Mouse (Mus musculus): Measurements from ENCODE around the gene Dop1a. TPM values are rescaled to one million over a fixed set of nuclear protein-coding genes. Genes with fewer than 3 reads are reported as not detected.

The Dop1a gene
- polyA plus RNA-seq, 1 experiment from 2014 or later: 71.6 TPM

GRCm38 (mm10) chr9:86570261-86570890, 103.4 kb downstream of the Dop1a start:
- Histone ChIP-seq H3K4me2 (ENCODE audit: low read depth, low read length) (peak overlapping the region; percentile 98; the same call in 1 of the 2 replicates), H3K36me3 (ENCODE audit: control insufficient read depth, insufficient read depth, low read length) (peaks cover 13% of the 10 kb centered on the region), H3K4me1 (ENCODE audit: control insufficient read depth, insufficient read depth, low read length) (peaks cover 8% of the 10 kb centered on the region), H3K9me3 (ENCODE audit: control insufficient read depth, low read length) (no peaks in the 10 kb centered on the region), H3K27ac (ENCODE audit: low read depth, low read length) (no peak overlapping the region), H3K4me3 (ENCODE audit: low read depth, low read length) (peak overlapping the region; percentile 60; the same call in 1 of the 2 replicates), H3K27me3 (ENCODE audit: control insufficient read depth, insufficient read depth, low read length) (no peaks in the 10 kb centered on the region), H3K9ac (replicated peaks; ENCODE audit: low read depth, low read length) (peak overlapping the region; percentile 25; the same call in 1 of the 2 replicates)
- no peak for ATAC-seq (ENCODE audit: low read depth)
- 75% methylated on average over 10 of the region's 10 CpGs for WGBS

- H3K9ac ChIP-seq (replicated peaks; ENCODE audit: low read depth, low read length): peak overlapping the region; percentile 63; the same call in 1 of the 2 replicates
- peaks cover 9% of the 10 kb centered on the region; the same call in 1 of the 2 replicates for H3K36me3 ChIP-seq (ENCODE audit: control insufficient read depth, insufficient read depth, low read length)
- WGBS: 17% methylated on average over 8 of the region's 8 CpGs
- ATAC-seq (ENCODE audit: low read depth): no peak
- peak overlapping the region; percentile 60 for H3K4me3 ChIP-seq (ENCODE audit: low read depth, low read length)
- peak overlapping the region; percentile 98 for H3K4me2 ChIP-seq (ENCODE audit: low read depth, low read length)
- no peaks in the 10 kb centered on the region for H3K27me3 ChIP-seq (ENCODE audit: control insufficient read depth, insufficient read depth, low read length)
- H3K27ac ChIP-seq (ENCODE audit: low read depth, low read length): no peak overlapping the region
- H3K4me1 ChIP-seq (ENCODE audit: control insufficient read depth, insufficient read depth, low read length): peaks cover 8% of the 10 kb centered on the region
- no peaks in the 10 kb centered on the region for H3K9me3 ChIP-seq (ENCODE audit: control insufficient read depth, low read length)
These were observed 104.0 kb downstream of the Dop1a start for GRCm38 (mm10) chr9:86570946-86571345.

- H3K9ac ChIP-seq (replicated peaks; ENCODE audit: low read depth, low read length): peak within 1 kb of the TSS; percentile 63
- 0 out of 2 replicates have a peak within 1 kb of the TSS, but pooled peaks have one; percentile 34 for H3K27ac ChIP-seq (ENCODE audit: low read depth, low read length)
- no peaks in the 10 kb centered on the region for H3K9me3 ChIP-seq (ENCODE audit: control insufficient read depth, low read length)
- peak; percentile 98 for ATAC-seq (ENCODE audit: low read depth)
- H3K4me2 ChIP-seq (ENCODE audit: low read depth, low read length): peak within 1 kb of the TSS; percentile 98
- peak within 1 kb of the TSS; percentile 60 for H3K4me3 ChIP-seq (ENCODE audit: low read depth, low read length)
- under 1% methylated on average over 59 of the region's 59 CpGs for WGBS
- H3K36me3 ChIP-seq (ENCODE audit: control insufficient read depth, insufficient read depth, low read length): peaks cover 6% of the 10 kb centered on the region; the same call in 1 of the 2 replicates
- H3K4me1 ChIP-seq (ENCODE audit: control insufficient read depth, insufficient read depth, low read length): peaks cover 8% of the 10 kb centered on the region
- no peaks in the 10 kb centered on the region for H3K27me3 ChIP-seq (ENCODE audit: control insufficient read depth, insufficient read depth, low read length)
These were observed 104.7 kb downstream of the Dop1a start, which contains the start of the genes Pgm3 and Rwdd2a for GRCm38 (mm10) chr9:86571540-86572135. Pgm3 (minus strand) TSS chr9:86571842. Rwdd2a (plus strand) TSS chr9:86571991.

- Histone ChIP-seq H3K27me3 (ENCODE audit: control insufficient read depth, insufficient read depth, low read length) (no peaks in the 10 kb centered on the region), H3K9ac (replicated peaks; ENCODE audit: low read depth, low read length) (peak overlapping the region; percentile 63), H3K36me3 (ENCODE audit: control insufficient read depth, insufficient read depth, low read length) (peaks cover 6% of the 10 kb centered on the region; the same call in 1 of the 2 replicates), H3K27ac (ENCODE audit: low read depth, low read length) (no peak overlapping the region), H3K4me1 (ENCODE audit: control insufficient read depth, insufficient read depth, low read length) (peaks cover 8% of the 10 kb centered on the region), H3K4me2 (ENCODE audit: low read depth, low read length) (peak overlapping the region; percentile 98), H3K9me3 (ENCODE audit: control insufficient read depth, low read length) (no peaks in the 10 kb centered on the region), H3K4me3 (ENCODE audit: low read depth, low read length) (peak overlapping the region; percentile 60)
- ATAC-seq (ENCODE audit: low read depth): no peak
- WGBS: under 1% methylated on average over 22 of the region's 25 CpGs
These were observed 105.2 kb downstream of the Dop1a start for GRCm38 (mm10) chr9:86572196-86572595.

- peaks cover 8% of the 10 kb centered on the region for H3K4me1 ChIP-seq (ENCODE audit: control insufficient read depth, insufficient read depth, low read length)
- no peaks in the 10 kb centered on the region for H3K27me3 ChIP-seq (ENCODE audit: control insufficient read depth, insufficient read depth, low read length)
- H3K9ac ChIP-seq (replicated peaks; ENCODE audit: low read depth, low read length): peak overlapping the region; percentile 63; the same call in 1 of the 2 replicates
- H3K9me3 ChIP-seq (ENCODE audit: control insufficient read depth, low read length): no peaks in the 10 kb centered on the region
- no peak overlapping the region for H3K27ac ChIP-seq (ENCODE audit: low read depth, low read length)
- 0 out of 2 replicates have a peak, but pooled peaks have one; percentile 2 for ATAC-seq (ENCODE audit: low read depth)
- peak overlapping the region; percentile 60 for H3K4me3 ChIP-seq (ENCODE audit: low read depth, low read length)
- WGBS: 7% methylated on average over 13 of the region's 13 CpGs
- H3K4me2 ChIP-seq (ENCODE audit: low read depth, low read length): peak overlapping the region; percentile 98
- H3K36me3 ChIP-seq (ENCODE audit: control insufficient read depth, insufficient read depth, low read length): peaks cover 6% of the 10 kb centered on the region; the same call in 1 of the 2 replicates
These were observed 105.8 kb downstream of the Dop1a start for GRCm38 (mm10) chr9:86572636-86573291.

- H3K9me3 ChIP-seq (ENCODE audit: control insufficient read depth, low read length): no peaks in the 10 kb centered on the region
- no peak overlapping the region for H3K4me2 ChIP-seq (ENCODE audit: low read depth, low read length)
- no peaks in the 10 kb centered on the region for H3K27me3 ChIP-seq (ENCODE audit: control insufficient read depth, insufficient read depth, low read length)
- H3K27ac ChIP-seq (ENCODE audit: low read depth, low read length): no peak overlapping the region
- no peak overlapping the region for H3K4me3 ChIP-seq (ENCODE audit: low read depth, low read length)
- no peak overlapping the region for H3K9ac ChIP-seq (replicated peaks; ENCODE audit: low read depth, low read length)
- ATAC-seq (ENCODE audit: low read depth): no peak
- H3K4me1 ChIP-seq (ENCODE audit: control insufficient read depth, insufficient read depth, low read length): peaks cover 8% of the 10 kb centered on the region
- 90% methylated on average over 20 of the region's 20 CpGs for WGBS
- H3K36me3 ChIP-seq (ENCODE audit: control insufficient read depth, insufficient read depth, low read length): peaks cover 5% of the 10 kb centered on the region; the same call in 1 of the 2 replicates
These were observed 106.8 kb downstream of the Dop1a start for GRCm38 (mm10) chr9:86573616-86574303.

- Histone ChIP-seq H3K27ac (ENCODE audit: low read depth, low read length) (no peak overlapping the region), H3K27me3 (ENCODE audit: control insufficient read depth, insufficient read depth, low read length) (no peaks in the 10 kb centered on the region), H3K4me3 (ENCODE audit: low read depth, low read length) (no peak overlapping the region), H3K9me3 (ENCODE audit: control insufficient read depth, low read length) (no peaks in the 10 kb centered on the region), H3K4me2 (ENCODE audit: low read depth, low read length) (no peak overlapping the region), H3K9ac (replicated peaks; ENCODE audit: low read depth, low read length) (no peak overlapping the region), H3K4me1 (ENCODE audit: control insufficient read depth, insufficient read depth, low read length) (peaks cover 8% of the 10 kb centered on the region), H3K36me3 (ENCODE audit: control insufficient read depth, insufficient read depth, low read length) (no peaks in the 10 kb centered on the region)
- no peak for ATAC-seq (ENCODE audit: low read depth)
- WGBS: 87% methylated on average over 6 of the region's 6 CpGs
These were observed 108.2 kb downstream of the Dop1a start for GRCm38 (mm10) chr9:86575178-86575577.

- Histone ChIP-seq H3K4me3 (ENCODE audit: low read depth, low read length) (no peak overlapping the region), H3K4me1 (ENCODE audit: control insufficient read depth, insufficient read depth, low read length) (no peaks in the 10 kb centered on the region), H3K27ac (ENCODE audit: low read depth, low read length) (no peak overlapping the region), H3K36me3 (ENCODE audit: control insufficient read depth, insufficient read depth, low read length) (no peaks in the 10 kb centered on the region), H3K9ac (replicated peaks; ENCODE audit: low read depth, low read length) (no peak overlapping the region), H3K4me2 (ENCODE audit: low read depth, low read length) (no peak overlapping the region), H3K27me3 (ENCODE audit: control insufficient read depth, insufficient read depth, low read length) (no peaks in the 10 kb centered on the region), H3K9me3 (ENCODE audit: control insufficient read depth, low read length) (no peaks in the 10 kb centered on the region)
- ATAC-seq (ENCODE audit: low read depth): no peak
- WGBS: 91% methylated on average over 10 of the region's 10 CpGs
These were observed 112.7 kb downstream of the Dop1a start for GRCm38 (mm10) chr9:86579657-86580056.
